Mouse (Mus musculus): ENCODE results near the gene AK157302. TPM values are rescaled to one million over a fixed set of nuclear protein-coding genes. Genes with fewer than 3 reads are reported as not detected.

Gene AK157302
- not detected for polyA plus RNA-seq (2015; fragmentation: Illumina TruSeq; extraction: RNeasy Lipid Tissue Mini Kit (QIAGEN cat#74804); ENCODE audit: insufficient read depth, low read depth, low replicate concordance)

GRCm38 (mm10) chr13:21495080-21495479 lies at the start of gene AK157302:
Gene AK157302 (plus strand): TSS chr13:21495223.

GRCm38 (mm10) chr13:21453449-21453848 lies 41.6 kb upstream of the AK157302 start, which contains the start of gene Zscan26:
Gene Zscan26 (minus strand): TSS chr13:21453730.

GRCm38 (mm10) chr13:21468061-21469019 lies 26.7 kb upstream of the AK157302 start, which contains the start of gene Nkapl:
Gene Nkapl (minus strand): TSS chr13:21468509.

DNA sequence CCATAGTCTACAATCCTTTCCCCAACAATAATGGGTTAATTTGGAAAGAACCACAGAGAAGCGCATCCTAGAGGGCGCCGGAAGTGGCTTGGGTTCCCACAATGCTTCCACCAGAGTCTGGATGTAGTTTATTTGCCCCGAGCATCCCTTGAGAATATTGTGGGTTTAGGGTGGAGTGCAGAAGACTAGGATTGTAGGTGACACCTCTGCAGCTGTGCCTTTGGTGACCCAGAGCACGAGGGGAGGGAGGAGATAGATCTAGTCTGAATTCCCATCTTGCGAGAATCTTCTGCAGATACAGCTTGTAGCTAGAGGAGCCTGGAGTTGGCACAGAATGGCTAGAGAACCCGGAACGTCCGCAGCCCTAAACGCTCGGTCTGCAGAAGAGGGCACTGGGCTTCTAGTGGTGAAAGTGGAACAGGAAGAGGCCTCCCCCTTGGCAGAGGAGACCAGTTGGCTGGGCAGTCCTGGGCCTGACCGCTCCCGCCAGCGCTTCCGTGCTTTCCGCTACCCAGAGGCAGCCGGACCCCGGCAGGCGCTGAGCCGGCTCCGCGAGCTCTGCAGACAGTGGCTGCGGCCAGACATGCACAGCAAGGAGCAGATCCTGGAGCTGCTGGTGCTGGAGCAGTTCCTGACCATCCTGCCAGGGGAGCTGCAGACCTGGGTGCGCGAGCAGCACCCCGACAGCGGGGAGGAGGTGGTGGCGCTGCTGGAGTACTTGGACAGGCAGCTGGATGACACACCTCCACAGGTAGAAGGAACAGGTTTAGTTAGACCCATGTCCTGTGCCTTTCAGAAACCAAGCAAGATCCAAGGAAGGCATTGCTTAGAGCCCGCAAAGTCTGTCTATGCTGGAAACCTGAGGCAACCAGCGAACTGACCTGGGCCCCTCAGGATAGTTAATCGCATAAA lies 16.0 kb upstream of the AK157302 start, which contains the start of the genes Zkscan4 and Gm10065:
Gene Zkscan4, plus strand, starts transcription at position 149 of the 912 bp plus-strand sequence.
Gene Gm10065, minus strand, starts transcription at position 683 of the 912 bp plus-strand sequence.

GRCm38 (mm10) chr13:21501182-21501581 lies 6.2 kb downstream of the AK157302 start, which contains the start of gene Gm11273:
Gene Gm11273 (minus strand): TSS chr13:21501418.

GRCm38 (mm10) chr13:21530781-21531201 lies 35.8 kb downstream of the AK157302 start, which contains the start of gene Zkscan8:
Gene Zkscan8 (minus strand): TSS chr13:21531120.

DNA sequence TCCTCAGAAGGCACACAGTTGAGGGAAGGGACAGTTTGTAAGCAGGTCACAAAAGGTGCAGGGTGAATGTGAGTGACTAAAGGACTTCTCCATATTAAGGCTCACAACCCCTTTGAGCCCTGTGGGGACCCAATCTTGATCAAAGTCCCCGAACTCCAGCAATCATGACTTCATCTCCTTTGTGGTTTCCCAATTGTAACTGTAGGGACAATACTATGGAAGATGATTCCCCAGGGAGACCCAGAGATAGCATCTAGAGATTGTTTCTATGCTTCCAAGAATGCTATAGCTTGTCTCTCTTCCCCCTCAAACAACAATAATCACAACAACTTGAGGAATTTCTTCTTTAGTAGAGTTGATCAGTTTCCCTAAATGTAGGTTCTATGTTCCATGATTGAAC lies 47.7 kb downstream of the AK157302 start, which contains the start of gene Olfr1366:
Gene Olfr1366, minus strand, starts transcription at position 101 of the 400 bp plus-strand sequence.

Other genes starting within 250 kb of the AK157302 start
- gene Gpx5, start 202.5 kb upstream of the AK157302 start, polyA plus RNA-seq (2015; fragmentation: Illumina TruSeq; extraction: RNeasy Lipid Tissue Mini Kit (QIAGEN cat#74804); ENCODE audit: insufficient read depth, low read depth, low replicate concordance), result 1.3 TPM
- not detected for gene Gpx6, start 183.1 kb upstream of the AK157302 start, polyA plus RNA-seq (2015; fragmentation: Illumina TruSeq; extraction: RNeasy Lipid Tissue Mini Kit (QIAGEN cat#74804); ENCODE audit: insufficient read depth, low read depth, low replicate concordance)
- gene Olfr1367, start 148.3 kb upstream of the AK157302 start, polyA plus RNA-seq (2015; fragmentation: Illumina TruSeq; extraction: RNeasy Lipid Tissue Mini Kit (QIAGEN cat#74804); ENCODE audit: insufficient read depth, low read depth, low replicate concordance), result not detected
- gene Zscan12, start 132.4 kb upstream of the AK157302 start, polyA plus RNA-seq (2015; fragmentation: Illumina TruSeq; extraction: RNeasy Lipid Tissue Mini Kit (QIAGEN cat#74804); ENCODE audit: insufficient read depth, low read depth, low replicate concordance), result 1.2 TPM
- gene Zkscan3, start 92.5 kb upstream of the AK157302 start, polyA plus RNA-seq (2015; fragmentation: Illumina TruSeq; extraction: RNeasy Lipid Tissue Mini Kit (QIAGEN cat#74804); ENCODE audit: insufficient read depth, low read depth, low replicate concordance), result 19.2 TPM
- gene Pgbd1, start 54.2 kb upstream of the AK157302 start, polyA plus RNA-seq (2015; fragmentation: Illumina TruSeq; extraction: RNeasy Lipid Tissue Mini Kit (QIAGEN cat#74804); ENCODE audit: insufficient read depth, low read depth, low replicate concordance), result 0.50 TPM
- 20.8 TPM for gene Zscan26, start 41.5 kb upstream of the AK157302 start, polyA plus RNA-seq (2015; fragmentation: Illumina TruSeq; extraction: RNeasy Lipid Tissue Mini Kit (QIAGEN cat#74804); ENCODE audit: insufficient read depth, low read depth, low replicate concordance)
- not detected for gene Nkapl, start 26.7 kb upstream of the AK157302 start, polyA plus RNA-seq (2015; fragmentation: Illumina TruSeq; extraction: RNeasy Lipid Tissue Mini Kit (QIAGEN cat#74804); ENCODE audit: insufficient read depth, low read depth, low replicate concordance)
- 0.92 TPM for gene Zkscan4, start 16.3 kb upstream of the AK157302 start, polyA plus RNA-seq (2015; fragmentation: Illumina TruSeq; extraction: RNeasy Lipid Tissue Mini Kit (QIAGEN cat#74804); ENCODE audit: insufficient read depth, low read depth, low replicate concordance)
- gene Gm10065, start 15.8 kb upstream of the AK157302 start, polyA plus RNA-seq (2015; fragmentation: Illumina TruSeq; extraction: RNeasy Lipid Tissue Mini Kit (QIAGEN cat#74804); ENCODE audit: insufficient read depth, low read depth, low replicate concordance), result not detected
- not detected for gene Gm11273, start 6.2 kb downstream of the AK157302 start, polyA plus RNA-seq (2015; fragmentation: Illumina TruSeq; extraction: RNeasy Lipid Tissue Mini Kit (QIAGEN cat#74804); ENCODE audit: insufficient read depth, low read depth, low replicate concordance)
- 2.1 TPM for gene Zkscan8, start 35.9 kb downstream of the AK157302 start, polyA plus RNA-seq (2015; fragmentation: Illumina TruSeq; extraction: RNeasy Lipid Tissue Mini Kit (QIAGEN cat#74804); ENCODE audit: insufficient read depth, low read depth, low replicate concordance)
- gene Olfr1366, start 47.6 kb downstream of the AK157302 start, polyA plus RNA-seq (2015; fragmentation: Illumina TruSeq; extraction: RNeasy Lipid Tissue Mini Kit (QIAGEN cat#74804); ENCODE audit: insufficient read depth, low read depth, low replicate concordance), result not detected
- not detected for gene Olfr1535, start 64.7 kb downstream of the AK157302 start, polyA plus RNA-seq (2015; fragmentation: Illumina TruSeq; extraction: RNeasy Lipid Tissue Mini Kit (QIAGEN cat#74804); ENCODE audit: insufficient read depth, low read depth, low replicate concordance)
- gene Olfr1364, start 86.5 kb downstream of the AK157302 start, polyA plus RNA-seq (2015; fragmentation: Illumina TruSeq; extraction: RNeasy Lipid Tissue Mini Kit (QIAGEN cat#74804); ENCODE audit: insufficient read depth, low read depth, low replicate concordance), result not detected
- not detected for gene Olfr1362, start 118.8 kb downstream of the AK157302 start, polyA plus RNA-seq (2015; fragmentation: Illumina TruSeq; extraction: RNeasy Lipid Tissue Mini Kit (QIAGEN cat#74804); ENCODE audit: insufficient read depth, low read depth, low replicate concordance)
- not detected for gene Olfr11, start 147.3 kb downstream of the AK157302 start, polyA plus RNA-seq (2015; fragmentation: Illumina TruSeq; extraction: RNeasy Lipid Tissue Mini Kit (QIAGEN cat#74804); ENCODE audit: insufficient read depth, low read depth, low replicate concordance)
- not detected for gene Olfr1361, start 168.2 kb downstream of the AK157302 start, polyA plus RNA-seq (2015; fragmentation: Illumina TruSeq; extraction: RNeasy Lipid Tissue Mini Kit (QIAGEN cat#74804); ENCODE audit: insufficient read depth, low read depth, low replicate concordance)
- not detected for gene Olfr1360, start 182.2 kb downstream of the AK157302 start, polyA plus RNA-seq (2015; fragmentation: Illumina TruSeq; extraction: RNeasy Lipid Tissue Mini Kit (QIAGEN cat#74804); ENCODE audit: insufficient read depth, low read depth, low replicate concordance)
- not detected for gene Olfr1359, start 202.9 kb downstream of the AK157302 start, polyA plus RNA-seq (2015; fragmentation: Illumina TruSeq; extraction: RNeasy Lipid Tissue Mini Kit (QIAGEN cat#74804); ENCODE audit: insufficient read depth, low read depth, low replicate concordance)
- not detected for gene Hist1h2bl, start 220.9 kb downstream of the AK157302 start, polyA plus RNA-seq (2015; fragmentation: Illumina TruSeq; extraction: RNeasy Lipid Tissue Mini Kit (QIAGEN cat#74804); ENCODE audit: insufficient read depth, low read depth, low replicate concordance)
- gene Hist1h2ai, start 221.2 kb downstream of the AK157302 start, polyA plus RNA-seq (2015; fragmentation: Illumina TruSeq; extraction: RNeasy Lipid Tissue Mini Kit (QIAGEN cat#74804); ENCODE audit: insufficient read depth, low read depth, low replicate concordance), result not detected
- not detected for gene Hist1h3h, start 222.4 kb downstream of the AK157302 start, polyA plus RNA-seq (2015; fragmentation: Illumina TruSeq; extraction: RNeasy Lipid Tissue Mini Kit (QIAGEN cat#74804); ENCODE audit: insufficient read depth, low read depth, low replicate concordance)
- gene Hist1h2bm, start 226.8 kb downstream of the AK157302 start, polyA plus RNA-seq (2015; fragmentation: Illumina TruSeq; extraction: RNeasy Lipid Tissue Mini Kit (QIAGEN cat#74804); ENCODE audit: insufficient read depth, low read depth, low replicate concordance), result not detected
- not detected for gene Hist1h4j, start 239.8 kb downstream of the AK157302 start, polyA plus RNA-seq (2015; fragmentation: Illumina TruSeq; extraction: RNeasy Lipid Tissue Mini Kit (QIAGEN cat#74804); ENCODE audit: insufficient read depth, low read depth, low replicate concordance)

Data from pancreas, adult 10 weeks (tissue).